Mouse (Mus musculus) right cerebral cortex, postnatal 25 days (tissue): Measurements from ENCODE around the gene Cyp1a1.
"Not testable (repeated sequence)": the region's sequence is repeated elsewhere in the genome, so short reads cannot be mapped to it uniquely, and the experiment has no call there.

ENCODE experiments used
- DNase-seq: peaks from one replicate; pipeline ENCODE4 v3.0.0; 2022

Cyp1a1 gene

DNA sequence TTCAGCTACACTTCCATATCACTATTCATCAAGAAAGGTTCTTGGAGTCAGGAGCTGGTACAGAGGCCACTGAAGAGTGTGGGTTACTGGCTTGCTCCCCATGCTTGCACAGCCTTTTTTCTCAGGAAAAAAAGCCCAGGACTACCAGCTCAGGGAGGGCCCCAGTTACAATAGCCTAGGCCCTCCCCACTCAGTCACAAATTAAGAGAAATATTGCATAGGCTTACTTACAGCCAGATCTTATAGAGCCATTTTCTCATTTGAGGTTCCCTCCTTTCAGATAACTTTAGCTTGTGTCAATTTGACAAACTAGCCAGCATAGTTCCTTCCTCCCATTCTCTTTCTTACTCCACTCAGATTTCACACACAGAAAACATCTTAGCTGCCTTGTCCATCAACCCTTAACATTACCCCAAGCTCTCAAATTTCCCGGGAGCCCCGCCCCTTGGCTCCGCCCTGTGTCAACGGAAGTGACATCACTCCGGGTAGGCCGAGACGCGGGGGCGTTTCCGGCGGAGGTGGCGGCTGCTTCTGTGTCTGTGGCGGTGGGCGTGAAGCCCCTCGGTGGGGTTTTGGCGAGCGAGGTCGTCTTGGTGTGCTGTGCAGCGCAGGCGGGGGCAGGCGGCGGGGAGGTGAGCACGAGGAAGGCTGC is 20.5 kb downstream of the Cyp1a1 start, which contains the start of gene Edc3:
Gene Edc3 (plus strand): TSS at position 473 of the 652 bp plus-strand sequence.
- peak; percentile 87 for DNase-seq

DNA sequence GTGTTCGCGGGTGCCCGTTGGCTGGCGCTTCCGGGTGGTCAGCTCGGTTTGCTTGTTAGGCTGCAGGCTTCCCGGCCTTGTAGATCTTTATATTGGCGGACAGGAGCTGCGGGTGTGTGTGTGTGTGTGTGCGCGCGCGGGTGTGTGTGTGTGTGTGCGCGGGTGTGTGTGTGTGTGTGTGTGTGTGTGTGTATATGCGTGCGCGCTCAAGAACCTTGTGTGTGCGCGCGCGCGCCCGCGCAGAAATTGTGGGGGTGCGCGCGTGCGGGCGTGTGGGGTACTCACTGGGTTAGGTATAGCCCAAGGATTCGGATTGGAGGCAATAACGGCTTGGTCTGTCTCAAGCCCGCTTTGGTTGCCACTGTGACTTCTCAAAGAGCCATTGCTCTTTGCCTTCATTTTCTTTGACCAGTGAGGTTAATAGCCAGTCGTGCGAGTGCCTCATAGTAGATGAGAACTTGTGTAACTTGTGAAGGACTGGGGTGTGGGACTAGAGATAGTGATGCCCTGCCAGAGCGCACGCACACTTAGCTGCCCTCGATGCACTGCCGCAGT is 21.1 kb downstream of the Cyp1a1 start:
- peak; percentile 61 for DNase-seq

DNA sequence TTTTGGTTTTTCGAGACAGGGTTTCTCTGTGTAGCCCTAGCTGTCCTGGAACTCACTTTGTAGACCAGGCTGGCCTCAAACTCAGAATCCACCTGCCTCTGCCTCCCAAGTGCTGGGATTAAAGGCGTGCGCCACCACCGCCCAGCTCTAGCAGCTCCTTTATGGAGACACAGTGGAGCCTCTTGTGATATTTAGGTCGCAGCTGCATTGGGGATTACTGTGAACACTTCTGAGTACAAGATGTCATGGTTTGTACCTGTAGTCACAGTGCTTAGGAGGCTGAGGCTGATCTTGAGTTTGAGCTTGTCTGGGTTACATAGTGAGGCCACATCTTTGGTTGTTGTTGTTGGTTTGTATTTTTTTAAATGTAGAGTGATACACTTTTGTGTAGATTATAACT is 22.5 kb downstream of the Cyp1a1 start:
- not testable (repeated sequence) for DNase-seq

DNA sequence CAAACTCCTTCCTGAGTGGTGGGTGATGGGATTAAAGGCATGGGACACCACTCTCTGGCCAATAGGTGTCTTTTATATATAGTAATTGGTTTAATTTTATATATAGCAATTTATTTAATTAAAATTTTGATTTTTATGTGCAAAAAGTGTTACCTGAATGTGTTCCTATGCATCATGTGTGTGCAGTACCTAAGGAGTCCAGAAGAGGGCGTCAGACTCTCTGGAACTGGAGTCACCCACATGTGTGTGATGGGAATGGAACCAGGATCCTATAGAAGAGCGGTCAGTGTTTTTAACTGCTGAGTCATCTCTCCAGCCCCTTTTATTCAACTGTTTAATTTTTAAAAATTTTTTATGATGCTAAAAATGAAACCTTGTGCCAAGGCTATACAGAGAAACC is 24.5 kb downstream of the Cyp1a1 start:
- no peak for DNase-seq

DNA sequence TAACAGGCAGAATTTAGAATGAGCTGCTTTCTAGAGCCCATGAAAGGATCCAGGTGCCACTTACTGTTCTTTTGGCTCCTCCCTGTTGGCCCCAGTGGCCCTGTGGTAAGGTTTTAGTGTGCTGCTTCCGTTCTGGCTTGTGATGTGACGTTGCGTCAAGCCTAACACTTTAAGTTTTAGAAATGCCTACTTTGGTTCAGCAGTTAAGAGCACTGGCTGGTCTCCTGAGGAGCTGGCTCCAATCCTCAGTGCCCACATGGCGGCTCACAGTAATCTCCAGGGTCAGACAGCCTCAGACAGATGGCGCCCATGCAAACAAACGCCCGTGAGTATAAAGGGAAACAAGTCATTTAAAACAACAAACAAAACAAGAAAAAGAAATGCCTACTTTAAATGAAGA is 30.7 kb downstream of the Cyp1a1 start:
- no peak for DNase-seq

DNA sequence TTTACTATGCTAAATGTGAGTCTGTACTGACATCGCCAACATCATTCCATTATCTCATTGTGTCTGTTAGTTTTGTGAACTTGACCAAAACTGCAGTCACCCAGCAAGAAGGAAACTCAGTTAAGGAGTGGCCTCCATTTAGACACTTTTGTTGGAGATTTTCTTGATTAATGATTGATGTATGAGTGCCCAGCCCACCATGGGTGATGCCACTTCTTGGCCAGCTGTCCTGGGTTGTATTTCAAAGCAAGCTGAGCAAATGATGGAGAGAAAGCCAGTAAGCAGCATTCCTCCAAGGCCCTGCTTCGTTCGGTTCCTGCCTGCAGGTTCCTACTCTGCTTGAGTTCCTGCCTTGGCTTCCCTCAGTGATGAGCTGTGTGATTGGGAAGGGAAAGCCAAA is 33.0 kb downstream of the Cyp1a1 start:
- no peak for DNase-seq

DNA sequence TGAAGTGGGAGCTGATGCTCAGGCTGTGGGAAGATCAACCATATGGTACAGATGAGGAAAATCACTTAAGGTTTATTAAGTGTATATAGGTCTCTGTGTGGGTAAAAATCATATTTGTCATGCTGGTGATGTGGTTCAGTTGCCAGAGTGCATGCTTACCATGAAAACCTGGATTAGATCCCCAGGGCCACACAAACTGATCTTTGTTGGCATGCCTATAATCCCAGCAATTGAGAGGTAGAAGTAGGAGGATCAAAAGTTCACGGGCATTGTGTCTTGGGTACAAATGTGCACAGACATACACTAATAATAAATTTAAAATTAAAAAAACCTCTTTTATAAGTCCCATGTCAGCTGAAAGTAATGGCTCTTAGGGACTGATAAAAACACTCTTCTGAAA is 34.6 kb downstream of the Cyp1a1 start:
- no peak for DNase-seq

DNA sequence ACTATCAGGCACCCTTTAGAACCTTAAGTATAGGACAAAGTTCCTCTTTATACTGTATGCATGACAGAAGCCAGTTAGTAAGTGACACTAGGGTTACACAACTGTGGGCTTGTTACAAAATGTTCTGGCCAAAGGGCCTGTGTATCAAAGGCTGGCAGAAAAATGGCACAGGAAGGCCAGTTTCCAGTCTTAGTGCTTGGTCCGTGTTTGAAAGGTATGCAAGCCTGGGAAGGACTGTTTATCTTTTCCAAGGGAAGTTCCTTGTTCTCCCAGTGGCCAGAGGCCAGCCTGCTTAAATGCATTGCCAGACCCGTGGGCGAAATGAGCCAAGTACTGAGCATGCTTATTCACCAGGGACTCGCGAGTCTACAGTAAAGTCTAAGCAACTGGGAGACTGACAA is 35.6 kb downstream of the Cyp1a1 start:
- DNase-seq = peak; percentile 17

DNA sequence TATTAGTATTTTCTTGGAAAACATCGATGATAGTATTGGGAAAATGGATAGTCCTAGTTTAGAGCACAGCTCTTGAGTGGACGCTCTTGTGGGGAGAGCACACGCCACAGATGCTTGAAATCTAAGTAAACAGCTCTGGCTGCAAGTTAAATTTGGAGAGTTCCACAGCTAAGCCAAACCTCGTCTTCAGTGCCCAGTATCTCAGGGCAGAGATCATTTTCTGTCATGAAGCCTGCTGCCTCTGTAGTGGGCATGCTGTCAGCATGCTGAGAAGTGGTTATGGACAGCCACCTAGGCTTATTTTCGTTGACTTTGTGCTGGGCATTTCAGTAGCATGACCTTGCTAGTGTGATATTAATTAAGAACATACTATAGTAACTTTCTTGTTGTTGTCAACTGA is 36.1 kb downstream of the Cyp1a1 start:
- no peak for DNase-seq

DNA sequence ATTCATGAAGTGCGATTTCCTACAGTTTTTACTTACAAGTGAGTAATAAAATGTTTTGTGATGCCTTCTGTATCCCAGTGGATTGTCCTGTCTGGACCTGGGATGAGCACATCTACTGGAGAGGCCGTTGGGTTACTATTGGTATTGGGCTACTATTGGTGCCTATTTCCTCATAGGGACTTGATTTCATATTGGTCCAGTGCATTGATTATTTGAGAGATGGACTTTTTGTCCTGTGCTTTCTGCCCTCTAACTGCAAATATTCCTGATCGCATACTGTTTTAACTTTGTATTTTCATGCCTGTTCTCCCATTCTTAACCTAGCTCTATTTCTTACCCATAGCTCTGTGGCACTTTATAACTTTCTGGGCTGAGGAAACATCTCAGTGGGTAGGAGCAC is 37.0 kb downstream of the Cyp1a1 start:
- no peak for DNase-seq

DNA sequence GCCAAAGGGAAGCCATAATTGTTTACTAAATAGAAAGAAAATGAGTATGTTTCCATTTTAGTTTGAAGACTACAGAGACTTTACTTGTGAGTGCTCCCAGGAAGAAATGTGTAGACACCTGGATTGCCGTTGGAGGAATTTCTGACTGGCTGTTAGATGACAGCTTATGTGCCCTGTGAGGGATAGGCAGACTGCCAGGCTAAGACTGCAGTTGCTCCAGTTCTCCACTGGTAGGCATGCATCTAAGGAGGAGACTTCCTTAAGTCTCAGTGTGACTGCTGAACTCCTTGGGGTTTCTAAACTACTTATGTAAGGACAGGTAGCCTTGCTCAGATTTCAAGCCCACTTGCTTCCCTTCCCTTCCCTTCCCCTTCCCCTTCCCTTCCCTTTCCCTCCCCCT is 40.6 kb downstream of the Cyp1a1 start:
- DNase-seq = no peak

DNA sequence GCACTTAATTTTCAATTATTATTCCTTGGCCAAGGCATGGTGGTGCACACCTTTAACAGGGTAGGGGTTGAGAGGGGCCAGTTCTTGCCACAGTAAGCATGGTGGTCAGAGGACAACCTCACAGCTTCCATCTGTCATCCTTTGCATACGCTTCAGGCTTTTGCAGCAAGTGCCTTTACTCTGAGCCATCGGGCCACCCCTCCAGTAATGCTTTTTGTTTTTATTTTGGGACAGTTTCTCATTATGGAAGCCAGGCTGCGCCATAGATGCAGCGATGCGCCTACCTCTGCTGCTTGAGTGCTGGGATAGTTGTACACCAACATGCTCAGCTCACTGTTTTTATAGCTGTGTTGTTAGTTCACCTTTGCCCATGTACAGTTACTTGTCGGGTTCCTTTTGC is 45.9 kb downstream of the Cyp1a1 start:
- DNase-seq = no peak

DNA sequence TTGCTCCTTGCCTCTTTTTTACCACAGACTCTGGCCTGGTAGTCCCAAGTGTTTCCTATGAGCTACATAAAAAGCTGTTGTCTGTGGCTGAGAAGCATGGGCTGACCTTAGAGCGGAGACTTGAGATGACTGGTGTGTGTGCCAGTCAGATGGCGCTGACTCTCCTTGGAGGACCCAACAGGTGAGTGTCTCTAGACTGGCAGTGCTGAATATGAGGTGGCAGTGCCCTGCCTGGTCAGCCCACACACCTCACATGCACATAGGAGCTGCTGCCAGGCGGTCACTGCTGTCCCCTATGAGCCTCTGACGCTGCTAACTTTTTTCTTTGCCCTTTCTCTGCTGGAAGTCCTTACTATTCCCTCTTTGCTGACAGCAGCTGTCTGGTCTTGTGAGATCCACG is 52.1 kb downstream of the Cyp1a1 start:
- no peak for DNase-seq

DNA sequence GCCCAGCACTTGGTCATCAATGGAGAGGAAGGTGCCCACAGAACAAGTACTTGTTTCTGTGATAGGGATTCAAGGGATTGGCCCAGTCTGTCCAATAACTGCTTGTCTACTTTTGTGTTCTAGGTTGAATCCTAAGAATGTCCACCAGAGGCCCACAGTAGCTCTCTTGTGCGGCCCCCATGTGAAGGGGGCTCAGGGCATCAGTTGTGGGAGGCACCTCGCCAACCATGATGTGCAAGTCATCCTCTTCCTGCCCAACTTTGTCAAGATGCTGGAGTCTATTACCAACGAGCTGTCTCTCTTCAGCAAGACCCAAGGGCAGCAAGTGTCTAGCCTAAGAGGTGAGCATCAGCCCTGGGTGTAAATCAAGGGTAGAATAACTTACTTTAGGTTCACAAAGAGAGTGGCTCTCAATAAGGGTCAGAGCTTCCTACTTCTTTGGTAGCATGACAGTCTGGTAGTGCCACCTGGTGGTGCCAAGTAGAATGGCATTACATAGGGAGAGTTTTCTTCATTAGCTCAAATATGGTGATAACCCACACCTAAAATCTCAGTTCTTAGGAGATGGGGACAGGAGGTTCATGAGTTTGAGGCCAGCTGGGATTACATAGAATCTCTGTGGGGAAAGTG is 56.8 kb downstream of the Cyp1a1 start:
- no peak for DNase-seq

DNA sequence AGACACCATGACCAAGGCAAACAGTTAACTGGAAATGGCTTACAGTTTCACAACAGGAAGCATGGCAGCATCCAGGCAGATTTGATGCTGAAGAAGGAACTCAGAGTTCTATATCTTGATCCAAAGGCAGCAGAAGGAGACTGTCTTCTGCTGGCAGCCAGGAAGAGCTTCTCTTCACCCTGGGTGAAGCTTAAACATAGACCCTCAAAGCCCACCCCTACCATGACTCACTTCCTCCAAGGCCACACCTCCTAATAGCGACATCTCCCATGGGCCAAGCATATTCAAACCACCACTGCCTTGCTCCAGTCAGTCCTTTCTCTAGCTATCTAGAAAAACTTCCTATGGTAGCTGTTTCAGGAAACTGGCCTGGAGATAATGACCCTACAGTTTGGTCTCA is 59.3 kb downstream of the Cyp1a1 start:
- DNase-seq = no peak

DNA sequence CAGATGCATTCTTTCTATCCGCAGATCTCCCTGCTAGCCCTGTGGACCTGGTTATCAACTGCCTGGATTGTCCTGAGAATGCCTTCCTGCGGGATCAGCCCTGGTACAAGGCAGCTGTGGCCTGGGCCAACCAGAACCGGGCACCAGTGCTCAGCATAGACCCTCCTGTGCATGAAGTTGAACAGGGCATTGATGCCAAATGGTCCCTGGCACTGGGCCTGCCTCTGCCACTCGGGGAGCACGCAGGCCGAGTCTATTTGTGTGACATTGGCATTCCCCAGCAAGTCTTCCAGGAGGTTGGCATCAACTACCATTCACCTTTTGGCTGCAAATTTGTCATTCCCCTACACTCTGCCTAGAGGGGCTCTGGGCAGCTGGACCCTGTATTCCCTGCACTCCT is 60.4 kb downstream of the Cyp1a1 start:
- DNase-seq = no peak

DNA sequence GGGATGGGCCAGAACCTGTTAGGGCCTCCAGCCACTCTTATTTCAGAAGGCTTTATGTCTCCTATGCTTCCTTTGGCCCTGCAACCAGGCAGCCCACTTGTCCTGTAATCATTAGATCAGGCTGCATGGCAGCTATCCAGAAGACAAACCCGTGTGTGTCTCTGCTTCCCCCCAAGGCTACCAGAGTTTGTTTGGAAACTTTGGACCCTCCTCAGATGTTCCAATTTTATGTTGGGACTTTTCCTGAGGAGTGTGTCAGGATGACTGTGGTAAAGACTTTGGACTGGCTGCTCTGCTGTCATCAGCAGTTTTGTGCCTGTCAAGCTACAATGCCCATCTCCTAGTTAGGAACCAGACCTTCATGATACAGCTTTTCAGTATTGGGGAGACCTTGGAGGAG is 61.1 kb downstream of the Cyp1a1 start:
- no peak for DNase-seq

DNA sequence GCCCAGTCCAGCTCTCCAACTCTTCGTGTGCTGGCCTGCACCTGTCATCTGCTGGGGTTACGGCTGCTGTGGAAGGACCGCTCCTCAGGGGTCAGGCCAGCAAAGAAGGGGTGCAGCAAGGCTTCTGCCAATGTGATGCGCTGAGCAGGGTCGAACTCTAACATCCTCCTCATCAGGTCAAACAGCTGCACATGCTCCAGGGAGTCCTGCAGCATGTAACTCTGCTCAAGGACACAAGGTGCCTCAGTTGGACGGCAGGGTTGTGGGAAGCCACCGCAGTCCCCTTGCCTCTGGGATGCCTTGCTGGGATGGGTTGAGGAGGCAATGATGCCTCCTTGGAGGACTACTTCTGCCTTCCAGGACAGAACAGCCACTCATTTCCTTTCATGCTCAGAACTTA is 63.2 kb downstream of the Cyp1a1 start:
- DNase-seq = no peak
